11 mouse cellular contexts compared by ENCODE assay signal in genomic region chr14:31062277-31062676, GRCm38 (mm10). TPM values are rescaled to one million over a fixed set of nuclear protein-coding genes. Genes with fewer than 3 reads are reported as not detected.
DNase-seq lines count a peak whose midpoint lies in the region; ATAC-seq and TF ChIP-seq lines count a peak whose summit lies in the region.
"Had no signal": no experiment of that assay in that cellular context is flagged by ENCODE, and none has a peak within 500 bp of the region (broad histone marks: within the 10 kb centered on the region; RNA-seq: fewer than 3 reads in every experiment).

No protein-coding gene starts in this region.

- TF ChIP-seq POLR2A in ES-Bruce4 (IDR thresholded peaks at IDR 0.05; ENCODE audit: insufficient read depth, low read length) = no peak

- no peaks in the 10 kb centered on the region for H3K4me1 ChIP-seq in kidney, embryonic 15.5 days
- H3K4me1 ChIP-seq in ES-Bruce4 (ENCODE audit: control insufficient read depth, insufficient read depth, low read length) = no peaks in the 10 kb centered on the region
- H3K4me1 ChIP-seq: intestine, embryonic 15.5 days; limb, embryonic 15.5 days; stomach, embryonic 15.5 days had no signal

- TF ChIP-seq CTCF in ES-Bruce4 (IDR thresholded peaks at IDR 0.05; ENCODE audit: low read depth, low read length) = peak; percentile 7

- no peak for TF ChIP-seq EP300 in ES-Bruce4 (IDR thresholded peaks at IDR 0.05; ENCODE audit: insufficient read depth, low read depth, low read length)

- H3K4me2 ChIP-seq in kidney, embryonic 15.5 days = no peak overlapping the region
- H3K4me2 ChIP-seq: intestine, embryonic 15.5 days; limb, embryonic 15.5 days; stomach, embryonic 15.5 days had no signal

- no peak overlapping the region for H3K4me3 ChIP-seq in kidney, embryonic 15.5 days (replicated peaks)
- no peak overlapping the region for H3K4me3 ChIP-seq in ES-Bruce4 (ENCODE audit: low read depth, low read length)
- H3K4me3 ChIP-seq: intestine, embryonic 15.5 days; limb, embryonic 15.5 days; stomach, embryonic 15.5 days had no signal

- DNase-seq in kidney, adult 9 months = peak; percentile 40
- peak; percentile 48 for DNase-seq in R1 (ENCODE audit: low read depth, low spot score)
- DNase-seq in lung, postnatal 10 days = peak; percentile 50
- no peak for DNase-seq in cerebellum, adult 9-10 months
- DNase-seq in left cerebral cortex, adult 11 months (ENCODE audit: low spot score) = no peak

- 76% methylated on average over 1 of the region's 1 CpGs for WGBS in kidney, embryonic 15.5 days

- no peak overlapping the region for H3K9ac ChIP-seq in kidney, embryonic 15.5 days
- H3K9ac ChIP-seq in ES-Bruce4 (ENCODE audit: low read depth, poor library complexity, severe bottlenecking) = no peak overlapping the region
- H3K9ac ChIP-seq: intestine, embryonic 15.5 days; limb, embryonic 15.5 days; stomach, embryonic 15.5 days had no signal

- no peaks in the 10 kb centered on the region for H3K9me3 ChIP-seq in kidney, embryonic 15.5 days (replicated peaks)
- no peaks in the 10 kb centered on the region for H3K9me3 ChIP-seq in ES-Bruce4 (replicated peaks; ENCODE audit: control insufficient read depth, insufficient read depth, low read length, poor library complexity, severe bottlenecking)
- H3K9me3 ChIP-seq: intestine, embryonic 15.5 days; limb, embryonic 15.5 days; stomach, embryonic 15.5 days had no signal

- peaks cover 85% of the 10 kb centered on the region for H3K36me3 ChIP-seq in kidney, embryonic 15.5 days
- peaks cover 22% of the 10 kb centered on the region for H3K36me3 ChIP-seq in ES-Bruce4 (ENCODE audit: control insufficient read depth, insufficient read depth, low read length, poor library complexity, severe bottlenecking)

- no peak for ATAC-seq in kidney, embryonic 15.5 days (replicated peaks; ENCODE audit: low FRiP score)
- no peak for ATAC-seq in activated CD4-positive, CD25-positive, alpha-beta regulatory T cell, adult 4 months
- ATAC-seq: intestine, embryonic 15.5 days had no signal

- H3K27ac ChIP-seq in kidney, embryonic 15.5 days = no peak overlapping the region
- H3K27ac ChIP-seq in ES-Bruce4 (ENCODE audit: insufficient read depth, low read length) = no peak overlapping the region
- H3K27ac ChIP-seq: intestine, embryonic 15.5 days; limb, embryonic 15.5 days; stomach, embryonic 15.5 days had no signal

- H3K27me3 ChIP-seq in kidney, embryonic 15.5 days = no peaks in the 10 kb centered on the region
- H3K27me3 ChIP-seq in ES-Bruce4 (ENCODE audit: control insufficient read depth, insufficient read depth, low read length, poor library complexity, severe bottlenecking) = no peaks in the 10 kb centered on the region
- H3K27me3 ChIP-seq: intestine, embryonic 15.5 days; limb, embryonic 15.5 days; stomach, embryonic 15.5 days had no signal

RNA-seq across cellular contexts. Expression of gene Gnl3, which starts 43.3 kb away (rescaled TPM):
- polyA plus RNA-seq in kidney, embryonic 15.5 days (2015; fragmentation: Nextera tagmentation; extraction: Ambion mirVana) = 127 and 134 TPM in 2 replicates
- polyA plus RNA-seq in ES-Bruce4 (2011; ENCODE audit: insufficient read depth, insufficient read length, low read depth, missing spikeins) = 380 and 391 TPM in 2 replicates
- 10 to 100 TPM; 61.3 to 74.2 TPM for polyA plus RNA-seq in activated CD4-positive, CD25-positive, alpha-beta regulatory T cell, adult 4 months (2017; shearing (Covaris generic))

RNA-seq across cellular contexts. Expression of gene Pbrm1, which starts 43.3 kb away (rescaled TPM):
- polyA plus RNA-seq in kidney, embryonic 15.5 days (2015; fragmentation: Nextera tagmentation; extraction: Ambion mirVana) = 131 and 136 TPM in 2 replicates
- 84.5 and 86.9 TPM in 2 replicates for polyA plus RNA-seq in ES-Bruce4 (2011; ENCODE audit: insufficient read depth, insufficient read length, low read depth, missing spikeins)
- 10 to 100 TPM; 41.0 to 51.7 TPM for polyA plus RNA-seq in activated CD4-positive, CD25-positive, alpha-beta regulatory T cell, adult 4 months (2017; shearing (Covaris generic))

Comparison
In these comparisons a context has a peak if more than half of its experiments do, and no peak if none do; other contexts are left out.
1. DNase-seq: peak in kidney, adult 9 months (single experiment), R1 (single experiment) and lung, postnatal 10 days (single experiment); none in cerebellum, adult 9-10 months (single experiment) and left cerebral cortex, adult 11 months (single experiment).